Mouse (Mus musculus): ENCODE results near the gene Cdk8. TPM values are rescaled to one million over a fixed set of nuclear protein-coding genes. Genes with fewer than 3 reads are reported as not detected.

Cdk8 gene
- polyA plus RNA-seq, 1 experiment = 46.9 TPM

GRCm38 (mm10) chr5:146290446-146290845 is 59.4 kb downstream of the Cdk8 start:
- TF ChIP-seq CTCF (IDR thresholded peaks at IDR 0.05; ENCODE audit: borderline replicate concordance, control insufficient read depth, extremely low read depth, insufficient read depth, low read length, poor library complexity) (no peak), POLR2A (IDR thresholded peaks at IDR 0.05; ENCODE audit: control insufficient read depth, extremely low read depth, insufficient read depth, low read length, poor library complexity) (no peak)
- DNase-seq = no peak
- 93% methylated on average over 5 of the region's 5 CpGs for WGBS
- no peaks in the 10 kb centered on the region for H3K27me3 ChIP-seq (ENCODE audit: control insufficient read depth, insufficient read depth, low read length)
- no peak overlapping the region for H3K27ac ChIP-seq (ENCODE audit: control insufficient read depth, insufficient read depth, low read length)
- no peak overlapping the region for H3K4me3 ChIP-seq (ENCODE audit: control insufficient read depth, insufficient read depth, low read length)
- H3K4me1 ChIP-seq (replicated peaks; ENCODE audit: control insufficient read depth, insufficient read depth, low read length) = 0 out of 2 replicates have a peak, but pooled peaks cover 3% of the 10 kb centered on the region
- H3K36me3 ChIP-seq (ENCODE audit: control insufficient read depth, insufficient read depth, low read length) = peaks cover 12% of the 10 kb centered on the region

GRCm38 (mm10) chr5:146291560-146291959 is 60.5 kb downstream of the Cdk8 start:
- WGBS = 92% methylated on average over 5 of the region's 5 CpGs
- no peak for DNase-seq
- Histone ChIP-seq H3K4me1 (replicated peaks; ENCODE audit: control insufficient read depth, insufficient read depth, low read length) (0 out of 2 replicates have a peak, but pooled peaks cover 3% of the 10 kb centered on the region), H3K4me3 (ENCODE audit: control insufficient read depth, insufficient read depth, low read length) (no peak overlapping the region), H3K27me3 (ENCODE audit: control insufficient read depth, insufficient read depth, low read length) (no peaks in the 10 kb centered on the region), H3K27ac (ENCODE audit: control insufficient read depth, insufficient read depth, low read length) (no peak overlapping the region), H3K36me3 (ENCODE audit: control insufficient read depth, insufficient read depth, low read length) (peaks cover 9% of the 10 kb centered on the region)
- no peak for TF ChIP-seq POLR2A (IDR thresholded peaks at IDR 0.05; ENCODE audit: control insufficient read depth, extremely low read depth, insufficient read depth, low read length, poor library complexity)
- no peak for TF ChIP-seq CTCF (IDR thresholded peaks at IDR 0.05; ENCODE audit: borderline replicate concordance, control insufficient read depth, extremely low read depth, insufficient read depth, low read length, poor library complexity)

DNA sequence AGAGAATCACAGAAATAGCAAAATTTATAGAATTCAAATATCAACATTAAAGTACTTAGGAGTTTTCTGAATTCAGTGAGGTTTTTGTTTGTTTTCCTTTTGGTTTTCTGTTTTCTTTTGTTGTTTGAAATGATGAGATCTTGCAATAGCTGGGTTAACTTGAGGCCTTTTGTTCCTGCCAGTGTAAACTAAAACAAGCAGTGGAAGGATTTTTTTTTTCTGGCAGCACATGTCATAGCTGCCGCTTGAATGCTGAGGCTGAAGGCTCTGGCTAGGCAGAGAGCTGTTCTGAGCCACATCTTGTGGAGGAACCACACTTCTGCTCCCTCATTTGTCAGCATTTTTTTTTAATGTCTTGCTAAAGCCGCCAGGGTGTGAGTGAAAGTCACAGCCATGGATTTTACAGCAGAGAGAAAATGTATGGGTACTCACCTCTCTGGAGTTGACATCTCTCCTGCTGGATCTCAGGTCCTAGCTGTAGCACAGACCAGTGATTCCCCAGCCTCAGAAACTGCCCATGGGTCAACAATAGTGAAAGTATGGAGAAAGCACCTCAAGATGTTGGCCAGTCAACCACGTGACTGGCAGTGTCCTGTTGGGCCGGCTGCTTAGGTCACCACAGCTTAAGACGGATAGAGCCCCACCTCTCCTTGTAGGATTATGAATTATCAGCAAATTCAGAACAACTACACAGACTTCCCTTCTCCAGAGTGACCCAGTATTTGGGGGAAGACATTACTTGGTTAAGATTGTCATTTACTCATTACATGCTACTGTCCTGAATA is 62.1 kb downstream of the Cdk8 start:
- H3K4me3 ChIP-seq (ENCODE audit: control insufficient read depth, insufficient read depth, low read length) = no peak overlapping the region
- DNase-seq = no peak
- H3K36me3 ChIP-seq (ENCODE audit: control insufficient read depth, insufficient read depth, low read length) = peaks cover 12% of the 10 kb centered on the region
- TF ChIP-seq POLR2A (IDR thresholded peaks at IDR 0.05; ENCODE audit: control insufficient read depth, extremely low read depth, insufficient read depth, low read length, poor library complexity) (no peak), CTCF (IDR thresholded peaks at IDR 0.05; ENCODE audit: borderline replicate concordance, control insufficient read depth, extremely low read depth, insufficient read depth, low read length, poor library complexity) (no peak)
- no peak overlapping the region for H3K27ac ChIP-seq (ENCODE audit: control insufficient read depth, insufficient read depth, low read length)
- 92% methylated on average over 5 of the region's 5 CpGs for WGBS
- no peaks in the 10 kb centered on the region for H3K4me1 ChIP-seq (replicated peaks; ENCODE audit: control insufficient read depth, insufficient read depth, low read length)
- no peaks in the 10 kb centered on the region for H3K27me3 ChIP-seq (ENCODE audit: control insufficient read depth, insufficient read depth, low read length)

DNA sequence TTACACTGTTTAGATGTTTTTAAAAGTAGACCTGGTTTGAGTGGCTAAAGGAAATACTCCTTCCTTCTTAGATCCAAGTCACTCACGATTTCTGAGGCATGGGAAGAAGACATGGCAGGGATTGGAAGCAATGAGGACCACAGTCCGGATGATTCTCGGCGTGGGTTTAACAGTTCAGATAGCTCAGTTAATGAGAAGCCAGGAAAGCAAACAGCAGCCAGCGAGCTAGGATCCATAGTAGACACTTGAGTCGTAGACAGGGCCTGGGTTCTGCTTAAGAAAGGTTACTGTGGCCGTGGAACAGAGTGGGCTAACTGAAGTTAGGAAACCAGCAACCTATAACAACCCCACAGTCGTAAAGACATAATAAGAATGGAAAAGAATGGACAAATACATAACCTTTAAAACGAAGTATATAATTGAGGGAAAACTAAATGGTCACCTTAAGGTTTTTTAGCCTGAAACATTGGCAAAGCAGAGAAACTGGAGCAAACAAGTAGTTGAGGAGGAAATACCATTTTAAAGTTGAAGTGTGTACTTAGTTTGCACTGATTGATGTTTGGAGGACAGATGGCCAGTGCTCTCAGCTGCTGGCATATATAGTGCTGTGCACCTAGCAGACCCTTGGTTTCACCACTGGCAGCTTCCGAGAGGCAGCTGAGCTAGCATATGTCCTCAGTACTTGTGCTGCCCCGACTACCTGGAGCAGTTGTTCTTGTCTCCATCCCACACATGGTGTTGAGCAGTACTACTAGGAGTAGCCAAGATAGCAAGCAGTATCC is 63.1 kb downstream of the Cdk8 start:
- WGBS = 96% methylated on average over 11 of the region's 11 CpGs
- Histone ChIP-seq H3K27me3 (ENCODE audit: control insufficient read depth, insufficient read depth, low read length) (no peaks in the 10 kb centered on the region), H3K36me3 (ENCODE audit: control insufficient read depth, insufficient read depth, low read length) (peaks cover 17% of the 10 kb centered on the region), H3K27ac (ENCODE audit: control insufficient read depth, insufficient read depth, low read length) (no peak overlapping the region), H3K4me1 (replicated peaks; ENCODE audit: control insufficient read depth, insufficient read depth, low read length) (no peaks in the 10 kb centered on the region), H3K4me3 (ENCODE audit: control insufficient read depth, insufficient read depth, low read length) (no peak overlapping the region)
- DNase-seq = no peak
- TF ChIP-seq CTCF (IDR thresholded peaks at IDR 0.05; ENCODE audit: borderline replicate concordance, control insufficient read depth, extremely low read depth, insufficient read depth, low read length, poor library complexity) (no peak), POLR2A (IDR thresholded peaks at IDR 0.05; ENCODE audit: control insufficient read depth, extremely low read depth, insufficient read depth, low read length, poor library complexity) (no peak)

GRCm38 (mm10) chr5:146294834-146295233 is 63.8 kb downstream of the Cdk8 start:
- no peak for DNase-seq
- Histone ChIP-seq H3K27me3 (ENCODE audit: control insufficient read depth, insufficient read depth, low read length) (no peaks in the 10 kb centered on the region), H3K4me3 (ENCODE audit: control insufficient read depth, insufficient read depth, low read length) (no peak overlapping the region), H3K27ac (ENCODE audit: control insufficient read depth, insufficient read depth, low read length) (no peak overlapping the region), H3K36me3 (ENCODE audit: control insufficient read depth, insufficient read depth, low read length) (peaks cover 17% of the 10 kb centered on the region), H3K4me1 (replicated peaks; ENCODE audit: control insufficient read depth, insufficient read depth, low read length) (no peaks in the 10 kb centered on the region)
- TF ChIP-seq POLR2A (IDR thresholded peaks at IDR 0.05; ENCODE audit: control insufficient read depth, extremely low read depth, insufficient read depth, low read length, poor library complexity) (no peak), CTCF (IDR thresholded peaks at IDR 0.05; ENCODE audit: borderline replicate concordance, control insufficient read depth, extremely low read depth, insufficient read depth, low read length, poor library complexity) (no peak)
- 98% methylated on average over 5 of the region's 5 CpGs for WGBS

DNA sequence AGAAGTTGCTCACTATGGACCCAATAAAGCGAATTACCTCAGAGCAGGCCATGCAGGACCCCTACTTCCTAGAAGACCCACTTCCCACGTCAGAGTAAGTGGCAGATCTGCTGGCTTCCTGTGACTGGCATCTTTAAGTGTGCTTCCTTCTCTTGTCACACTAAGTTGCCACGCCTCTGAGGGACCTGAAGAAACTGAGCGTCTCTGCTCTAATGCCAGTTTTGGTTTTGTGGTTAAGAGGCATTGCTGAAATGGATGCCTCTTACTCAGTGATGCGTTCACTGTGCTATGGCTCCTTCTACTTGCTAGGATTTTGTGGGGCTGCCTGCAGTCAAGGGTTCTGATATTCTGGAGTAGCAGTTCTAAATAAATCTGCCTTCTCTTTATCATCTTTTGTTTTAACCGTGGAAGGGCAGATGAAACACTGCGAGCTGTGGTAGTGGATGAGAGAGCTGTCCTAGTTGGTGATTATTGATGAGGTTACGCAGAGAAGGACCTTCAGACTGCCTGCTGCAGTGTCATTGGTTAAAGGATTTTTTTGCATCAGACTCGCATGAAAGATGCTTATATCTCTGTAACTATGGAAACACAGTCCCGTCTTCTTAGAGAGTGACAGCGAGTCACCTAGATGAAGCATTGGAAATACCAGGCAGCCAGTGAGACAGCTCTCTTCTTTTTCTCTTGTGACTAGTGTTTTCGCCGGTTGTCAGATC is 67.9 kb downstream of the Cdk8 start:
- no peak overlapping the region for H3K27ac ChIP-seq (ENCODE audit: control insufficient read depth, insufficient read depth, low read length)
- no peak for DNase-seq

More for the DNA sequence above, 67.9 kb downstream of the Cdk8 start:
- Histone ChIP-seq H3K36me3 (ENCODE audit: control insufficient read depth, insufficient read depth, low read length) (peaks cover 17% of the 10 kb centered on the region), H3K4me1 (replicated peaks; ENCODE audit: control insufficient read depth, insufficient read depth, low read length) (no peaks in the 10 kb centered on the region), H3K4me3 (ENCODE audit: control insufficient read depth, insufficient read depth, low read length) (no peak overlapping the region), H3K27me3 (ENCODE audit: control insufficient read depth, insufficient read depth, low read length) (no peaks in the 10 kb centered on the region)
- TF ChIP-seq CTCF (IDR thresholded peaks at IDR 0.05; ENCODE audit: borderline replicate concordance, control insufficient read depth, extremely low read depth, insufficient read depth, low read length, poor library complexity) = no peak
- TF ChIP-seq POLR2A (IDR thresholded peaks at IDR 0.05; ENCODE audit: control insufficient read depth, extremely low read depth, insufficient read depth, low read length, poor library complexity) = no peak
- 71% methylated on average over 13 of the region's 13 CpGs for WGBS
